Mouse (Mus musculus): ENCODE data around the gene 1700017B05Rik. TPM values are rescaled to one million over a fixed set of nuclear protein-coding genes. Genes with fewer than 3 reads are reported as not detected.
"Not testable (repeated sequence)": the region's sequence is repeated elsewhere in the genome, so short reads cannot be mapped to it uniquely, and the experiment has no call there.

1700017B05Rik gene
- total RNA-seq, 2 experiments from 2014 or later = 10.2 to 12.8 TPM

DNA sequence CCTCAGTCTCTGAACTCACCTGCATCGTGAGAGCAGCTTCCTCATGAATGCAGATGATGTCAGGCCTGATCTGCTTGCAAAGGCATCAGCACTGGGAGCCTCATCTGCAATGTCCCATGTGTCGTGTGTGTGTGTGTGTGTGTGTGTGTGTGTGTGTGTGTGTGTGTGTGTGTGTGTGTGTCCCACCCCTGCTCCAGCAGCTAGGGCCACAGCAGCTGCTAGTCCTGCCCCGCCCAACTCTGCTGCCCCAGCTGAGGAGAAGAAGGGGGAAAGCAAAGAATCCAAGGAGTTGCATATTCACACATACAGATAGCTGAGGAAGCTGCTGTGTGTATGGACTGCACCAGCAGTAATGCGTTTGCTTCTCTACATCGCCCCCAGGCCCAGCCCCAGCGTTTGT, 45.2 kb downstream of the 1700017B05Rik start:
- no peak for DNase-seq

GRCm38 (mm10) chr9:57214500-57214899, 47.9 kb downstream of the 1700017B05Rik start:
- no peak for DNase-seq

DNA sequence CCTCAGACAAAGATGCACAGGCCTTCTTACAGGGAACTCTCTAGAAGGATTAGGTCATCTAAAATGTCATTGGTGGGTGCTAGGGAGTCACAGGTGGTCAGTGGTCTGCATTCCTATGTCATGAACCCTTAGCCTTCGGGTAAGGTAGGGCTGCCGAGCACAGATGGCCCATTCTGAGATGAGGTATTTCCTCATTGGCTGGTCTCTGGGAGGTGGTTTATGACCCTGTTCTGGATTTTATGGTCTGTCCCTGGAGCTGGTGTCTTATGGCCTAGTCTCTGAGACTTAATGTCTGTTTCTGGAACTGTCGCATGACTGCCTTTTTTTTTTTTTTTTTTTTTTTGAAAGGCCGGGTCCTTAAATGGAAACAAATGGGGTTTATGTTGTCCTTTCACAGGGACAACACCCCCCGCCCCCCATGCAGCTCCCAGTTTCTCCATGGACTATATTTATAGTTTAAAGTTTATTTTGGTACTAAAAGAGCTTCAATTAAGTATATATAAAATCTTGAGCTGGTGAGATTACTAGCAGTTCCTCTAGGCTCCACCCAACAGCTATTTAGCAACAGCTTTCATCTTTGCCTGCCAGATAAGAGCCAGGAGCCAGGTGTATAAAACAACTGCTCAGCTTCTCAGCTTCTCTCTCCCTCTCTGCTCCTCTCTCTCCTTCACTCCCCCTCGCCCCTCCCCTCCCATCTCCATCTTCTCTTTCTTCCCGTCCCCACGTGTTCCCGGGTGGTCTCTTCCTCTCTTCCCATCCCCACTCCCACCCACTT, 49.8 kb downstream of the 1700017B05Rik start:
- no peak for DNase-seq

DNA sequence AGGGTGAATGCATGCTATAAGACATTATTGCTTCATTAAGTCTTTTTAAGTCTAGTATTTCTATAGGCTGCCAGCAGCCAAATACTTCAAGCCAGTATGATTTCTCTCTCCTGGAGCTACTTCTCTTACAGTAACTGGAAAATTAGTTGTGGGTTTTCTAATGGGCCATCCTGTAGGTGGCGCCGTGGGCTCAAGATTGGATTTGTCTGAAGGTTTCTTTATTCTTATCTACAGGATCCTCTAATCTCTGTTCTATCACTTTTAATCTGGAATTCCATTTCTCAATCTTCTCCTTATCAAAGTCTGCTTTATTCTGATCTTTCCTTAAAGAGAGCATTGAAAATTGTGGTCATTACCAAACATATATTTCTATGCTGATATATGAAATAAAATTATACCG, 53.1 kb downstream of the 1700017B05Rik start:
- peak; percentile 55 for DNase-seq

DNA sequence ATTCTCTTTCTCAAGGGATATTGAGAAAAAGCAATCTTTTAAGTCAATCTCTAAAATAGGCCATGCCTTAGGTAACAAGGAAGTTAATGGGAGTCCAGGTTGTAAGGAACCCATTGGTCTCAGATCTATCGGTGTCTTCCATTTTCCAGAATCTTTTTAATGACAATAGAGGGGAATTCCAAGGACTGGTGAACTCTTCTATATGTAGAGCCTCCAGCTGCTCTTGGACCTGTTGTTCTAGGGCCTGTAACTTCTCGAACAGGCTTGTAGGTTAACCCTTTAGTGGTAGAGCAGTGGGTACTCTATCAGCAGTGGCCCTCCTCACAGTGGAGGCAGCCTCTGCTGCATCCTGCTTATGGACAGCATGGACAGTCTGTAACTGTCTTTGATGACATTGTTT, 55.5 kb downstream of the 1700017B05Rik start:
- DNase-seq = no peak

- DNase-seq = not testable (repeated sequence)
Observed at GRCm38 (mm10) chr9:57203571-57203970, 58.8 kb downstream of the 1700017B05Rik start.

Other genes with a start within 250 kb of the 1700017B05Rik start
- gene Sin3a, start 190.6 kb downstream of the 1700017B05Rik start, total RNA-seq (2021) = 10 to 100 TPM; 25.1 to 29.9 TPM
- gene Man2c1, start 131.9 kb downstream of the 1700017B05Rik start, total RNA-seq (2021) = 10 to 100 TPM; 48.9 to 61.6 TPM
- gene Neil1, start 114.3 kb downstream of the 1700017B05Rik start, total RNA-seq (2021) = 1 to 10 TPM; 4.3 to 4.7 TPM
- 10 to 100 TPM; 30.4 to 30.6 TPM for gene Commd4, start 104.3 kb downstream of the 1700017B05Rik start, total RNA-seq (2021)
- not detected for gene Trcg1, start 26.1 kb downstream of the 1700017B05Rik start, total RNA-seq (2021)
- 1 to 10 TPM; 7.7 to 8.8 TPM for gene Ppcdc, start 177.5 kb upstream of the 1700017B05Rik start, total RNA-seq (2021)
- 1 to 10 TPM; 6.8 to 8.3 TPM for gene Scamp5, start 205.4 kb upstream of the 1700017B05Rik start, total RNA-seq (2021)
- gene Rpp25, start 241.4 kb upstream of the 1700017B05Rik start, total RNA-seq (2021) = not detected